Mouse (Mus musculus): ENCODE measurements around the gene Rtf2. TPM values are rescaled to one million over a fixed set of nuclear protein-coding genes. Genes with fewer than 3 reads are reported as not detected.

Gene Rtf2
- polyA plus RNA-seq, 1 experiment from 2014 or later = 89.8 TPM

- ATAC-seq (ENCODE audit: low FRiP score) = no peak
- H3K9ac ChIP-seq (replicated peaks) = no peak overlapping the region
- no peaks in the 10 kb centered on the region for H3K9me3 ChIP-seq (replicated peaks)
- no peak overlapping the region for H3K4me2 ChIP-seq
- H3K4me3 ChIP-seq (replicated peaks) = no peak overlapping the region
- H3K27ac ChIP-seq (replicated peaks) = no peak overlapping the region
- 82% methylated on average over 2 of the region's 2 CpGs for WGBS
- H3K4me1 ChIP-seq = peaks cover 2% of the 10 kb centered on the region
- no peaks in the 10 kb centered on the region for H3K36me3 ChIP-seq
- H3K27me3 ChIP-seq (replicated peaks) = no peaks in the 10 kb centered on the region
These were observed 32.9 kb upstream of the Rtf2 start for GRCm38 (mm10) chr2:172407499-172407898.

DNA sequence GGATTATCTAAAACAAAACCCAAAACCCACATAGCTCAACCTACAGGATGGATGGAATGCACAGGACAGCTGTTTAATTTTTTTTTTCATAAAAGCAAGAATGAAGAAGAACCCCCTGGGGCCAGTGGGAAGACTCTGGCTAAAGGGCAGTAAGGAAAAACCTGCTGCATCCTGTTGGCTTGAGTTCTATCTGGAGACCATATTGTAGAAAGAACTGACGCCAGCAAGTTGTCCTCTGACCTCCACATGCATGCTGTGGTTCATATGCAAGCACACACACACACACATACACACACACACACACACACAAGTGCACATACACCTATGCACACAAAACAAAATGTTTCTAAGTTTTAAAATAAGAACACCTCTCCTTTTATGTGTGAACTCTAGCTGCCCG lies 29.7 kb upstream of the Rtf2 start:
- ATAC-seq (ENCODE audit: low FRiP score) = no peak
- no peak overlapping the region for H3K4me2 ChIP-seq
- 78% methylated on average over 2 of the region's 2 CpGs for WGBS
- no peaks in the 10 kb centered on the region for H3K9me3 ChIP-seq (replicated peaks)
- no peaks in the 10 kb centered on the region for H3K36me3 ChIP-seq
- H3K4me1 ChIP-seq = peaks cover 10% of the 10 kb centered on the region
- no peaks in the 10 kb centered on the region for H3K27me3 ChIP-seq (replicated peaks)
- no peak overlapping the region for H3K9ac ChIP-seq (replicated peaks)
- H3K27ac ChIP-seq (replicated peaks) = no peak overlapping the region
- H3K4me3 ChIP-seq (replicated peaks) = no peak overlapping the region

- H3K4me2 ChIP-seq = no peak overlapping the region
- no peaks in the 10 kb centered on the region for H3K27me3 ChIP-seq (replicated peaks)
- no peak overlapping the region for H3K4me3 ChIP-seq (replicated peaks)
- peaks cover 10% of the 10 kb centered on the region for H3K4me1 ChIP-seq
- no peak overlapping the region for H3K27ac ChIP-seq (replicated peaks)
- no peak for ATAC-seq (ENCODE audit: low FRiP score)
- H3K9me3 ChIP-seq (replicated peaks) = no peaks in the 10 kb centered on the region
- no peak overlapping the region for H3K9ac ChIP-seq (replicated peaks)
- no peaks in the 10 kb centered on the region for H3K36me3 ChIP-seq
- whole genome bisulfite sequencing = 83% methylated on average over 11 of the region's 11 CpGs
These were observed 29.3 kb upstream of the Rtf2 start for GRCm38 (mm10) chr2:172411091-172411490.

- Histone ChIP-seq H3K9ac (replicated peaks) (no peak overlapping the region), H3K4me2 (peak overlapping the region; percentile 31), H3K4me3 (replicated peaks) (no peak overlapping the region), H3K27me3 (replicated peaks) (no peaks in the 10 kb centered on the region), H3K27ac (replicated peaks) (no peak overlapping the region), H3K4me1 (peaks cover 10% of the 10 kb centered on the region), H3K9me3 (replicated peaks) (no peaks in the 10 kb centered on the region), H3K36me3 (no peaks in the 10 kb centered on the region)
- no peak for ATAC-seq (ENCODE audit: low FRiP score)
- WGBS = 10% methylated on average over 9 of the region's 9 CpGs
These were observed 27.9 kb upstream of the Rtf2 start for GRCm38 (mm10) chr2:172412454-172412853.

GRCm38 (mm10) chr2:172413273-172413672 lies 27.1 kb upstream of the Rtf2 start:
- peaks cover 10% of the 10 kb centered on the region for H3K4me1 ChIP-seq
- no peaks in the 10 kb centered on the region for H3K9me3 ChIP-seq (replicated peaks)
- 34% methylated on average over 4 of the region's 4 CpGs for WGBS
- no peak for ATAC-seq (ENCODE audit: low FRiP score)
- H3K27me3 ChIP-seq (replicated peaks) = no peaks in the 10 kb centered on the region
- no peak overlapping the region for H3K4me3 ChIP-seq (replicated peaks)
- no peak overlapping the region for H3K9ac ChIP-seq (replicated peaks)
- H3K27ac ChIP-seq (replicated peaks) = no peak overlapping the region
- no peaks in the 10 kb centered on the region for H3K36me3 ChIP-seq
- H3K4me2 ChIP-seq = no peak overlapping the region

GRCm38 (mm10) chr2:172413894-172414293 lies 26.5 kb upstream of the Rtf2 start:
- H3K9ac ChIP-seq (replicated peaks) = no peak overlapping the region
- H3K4me3 ChIP-seq (replicated peaks) = no peak overlapping the region
- no peak overlapping the region for H3K4me2 ChIP-seq
- no peaks in the 10 kb centered on the region for H3K9me3 ChIP-seq (replicated peaks)
- no peaks in the 10 kb centered on the region for H3K27me3 ChIP-seq (replicated peaks)
- ATAC-seq (ENCODE audit: low FRiP score) = no peak
- H3K27ac ChIP-seq (replicated peaks) = no peak overlapping the region
- peaks cover 10% of the 10 kb centered on the region for H3K4me1 ChIP-seq
- no peaks in the 10 kb centered on the region for H3K36me3 ChIP-seq
- 65% methylated on average over 5 of the region's 5 CpGs for WGBS

- H3K4me3 ChIP-seq (replicated peaks) = no peak overlapping the region
- H3K36me3 ChIP-seq = no peaks in the 10 kb centered on the region
- 71% methylated on average over 12 of the region's 12 CpGs for WGBS
- H3K4me2 ChIP-seq = no peak overlapping the region
- H3K27me3 ChIP-seq (replicated peaks) = no peaks in the 10 kb centered on the region
- H3K9ac ChIP-seq (replicated peaks) = no peak overlapping the region
- H3K4me1 ChIP-seq = peaks cover 10% of the 10 kb centered on the region
- H3K27ac ChIP-seq (replicated peaks) = no peak overlapping the region
- H3K9me3 ChIP-seq (replicated peaks) = no peaks in the 10 kb centered on the region
- no peak for ATAC-seq (ENCODE audit: low FRiP score)
These were observed 24.1 kb upstream of the Rtf2 start for GRCm38 (mm10) chr2:172416218-172416617.

DNA sequence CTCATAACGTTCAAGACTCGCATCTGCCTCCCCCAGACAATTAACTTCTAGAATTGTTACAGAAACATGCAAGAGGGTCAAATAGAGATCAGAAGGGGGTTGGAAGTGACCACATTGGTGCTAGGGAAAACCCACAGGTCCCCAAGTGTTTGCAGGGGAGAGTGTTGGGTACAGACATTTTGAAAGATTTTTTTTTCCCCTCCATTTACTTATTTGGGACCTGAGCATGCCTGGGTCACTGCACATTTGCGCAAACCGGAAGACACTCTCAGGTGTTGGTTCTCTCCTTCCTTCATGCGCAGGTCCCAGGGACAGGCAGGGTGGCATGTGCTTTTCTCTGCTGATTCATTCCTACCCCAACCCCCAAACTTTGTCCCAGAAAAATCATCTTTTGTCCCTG lies 23.5 kb upstream of the Rtf2 start:
- no peak for ATAC-seq (ENCODE audit: low FRiP score)
- WGBS = 92% methylated on average over 5 of the region's 5 CpGs
- Histone ChIP-seq H3K4me3 (replicated peaks) (no peak overlapping the region), H3K4me1 (peaks cover 10% of the 10 kb centered on the region), H3K36me3 (no peaks in the 10 kb centered on the region), H3K9me3 (replicated peaks) (no peaks in the 10 kb centered on the region), H3K9ac (replicated peaks) (no peak overlapping the region), H3K4me2 (no peak overlapping the region), H3K27ac (replicated peaks) (no peak overlapping the region), H3K27me3 (replicated peaks) (no peaks in the 10 kb centered on the region)

- H3K4me1 ChIP-seq = 0 out of 2 replicates have a peak, but pooled peaks cover 3% of the 10 kb centered on the region
- H3K27me3 ChIP-seq (replicated peaks) = no peaks in the 10 kb centered on the region
- no peaks in the 10 kb centered on the region for H3K36me3 ChIP-seq
- H3K27ac ChIP-seq (replicated peaks) = no peak overlapping the region
- 88% methylated on average over 5 of the region's 5 CpGs for WGBS
- no peak overlapping the region for H3K4me3 ChIP-seq (replicated peaks)
- H3K4me2 ChIP-seq = no peak overlapping the region
- no peak overlapping the region for H3K9ac ChIP-seq (replicated peaks)
- ATAC-seq (ENCODE audit: low FRiP score) = no peak
- H3K9me3 ChIP-seq (replicated peaks) = no peaks in the 10 kb centered on the region
These were observed 22.1 kb upstream of the Rtf2 start for GRCm38 (mm10) chr2:172418208-172418607.

GRCm38 (mm10) chr2:172430609-172431008 lies 9.7 kb upstream of the Rtf2 start:
- Histone ChIP-seq H3K4me2 (no peak overlapping the region), H3K36me3 (no peaks in the 10 kb centered on the region), H3K27me3 (replicated peaks) (0 out of 2 replicates have a peak, but pooled peaks cover 4% of the 10 kb centered on the region), H3K27ac (replicated peaks) (no peak overlapping the region), H3K4me3 (replicated peaks) (no peak overlapping the region), H3K4me1 (no peaks in the 10 kb centered on the region), H3K9me3 (replicated peaks) (no peaks in the 10 kb centered on the region), H3K9ac (replicated peaks) (no peak overlapping the region)
- ATAC-seq (ENCODE audit: low FRiP score) = no peak
- WGBS = 83% methylated on average over 1 of the region's 1 CpGs

GRCm38 (mm10) chr2:172433746-172434145 lies 6.6 kb upstream of the Rtf2 start:
- H3K4me2 ChIP-seq = no peak overlapping the region
- no peak overlapping the region for H3K27ac ChIP-seq (replicated peaks)
- no peaks in the 10 kb centered on the region for H3K4me1 ChIP-seq
- 58% methylated on average over 5 of the region's 5 CpGs for WGBS
- H3K9me3 ChIP-seq (replicated peaks) = no peaks in the 10 kb centered on the region
- no peaks in the 10 kb centered on the region for H3K36me3 ChIP-seq
- no peak overlapping the region for H3K9ac ChIP-seq (replicated peaks)
- H3K27me3 ChIP-seq (replicated peaks) = 0 out of 2 replicates have a peak, but pooled peaks cover 4% of the 10 kb centered on the region
- H3K4me3 ChIP-seq (replicated peaks) = no peak overlapping the region
- no peak for ATAC-seq (ENCODE audit: low FRiP score)

GRCm38 (mm10) chr2:172437371-172437952 lies 2.9 kb upstream of the Rtf2 start:
- Histone ChIP-seq H3K27me3 (replicated peaks) (0 out of 2 replicates have a peak, but pooled peaks cover 4% of the 10 kb centered on the region), H3K9me3 (replicated peaks) (no peaks in the 10 kb centered on the region), H3K9ac (replicated peaks) (no peak overlapping the region), H3K36me3 (no peaks in the 10 kb centered on the region), H3K4me1 (peaks cover 22% of the 10 kb centered on the region), H3K4me2 (no peak overlapping the region), H3K27ac (replicated peaks) (no peak overlapping the region), H3K4me3 (replicated peaks) (no peak overlapping the region)
- ATAC-seq (ENCODE audit: low FRiP score) = no peak
- WGBS = 68% methylated on average over 16 of the region's 16 CpGs

Data from neural tube, embryonic 15.5 days (tissue).